Mouse (Mus musculus): ENCODE results near the gene Bod1l. TPM values are rescaled to one million over a fixed set of nuclear protein-coding genes. Genes with fewer than 3 reads are reported as not detected.

Gene Bod1l
- total and polyA plus RNA-seq, 3 experiments = 20.7 to 472 (median 23.8) TPM

DNA sequence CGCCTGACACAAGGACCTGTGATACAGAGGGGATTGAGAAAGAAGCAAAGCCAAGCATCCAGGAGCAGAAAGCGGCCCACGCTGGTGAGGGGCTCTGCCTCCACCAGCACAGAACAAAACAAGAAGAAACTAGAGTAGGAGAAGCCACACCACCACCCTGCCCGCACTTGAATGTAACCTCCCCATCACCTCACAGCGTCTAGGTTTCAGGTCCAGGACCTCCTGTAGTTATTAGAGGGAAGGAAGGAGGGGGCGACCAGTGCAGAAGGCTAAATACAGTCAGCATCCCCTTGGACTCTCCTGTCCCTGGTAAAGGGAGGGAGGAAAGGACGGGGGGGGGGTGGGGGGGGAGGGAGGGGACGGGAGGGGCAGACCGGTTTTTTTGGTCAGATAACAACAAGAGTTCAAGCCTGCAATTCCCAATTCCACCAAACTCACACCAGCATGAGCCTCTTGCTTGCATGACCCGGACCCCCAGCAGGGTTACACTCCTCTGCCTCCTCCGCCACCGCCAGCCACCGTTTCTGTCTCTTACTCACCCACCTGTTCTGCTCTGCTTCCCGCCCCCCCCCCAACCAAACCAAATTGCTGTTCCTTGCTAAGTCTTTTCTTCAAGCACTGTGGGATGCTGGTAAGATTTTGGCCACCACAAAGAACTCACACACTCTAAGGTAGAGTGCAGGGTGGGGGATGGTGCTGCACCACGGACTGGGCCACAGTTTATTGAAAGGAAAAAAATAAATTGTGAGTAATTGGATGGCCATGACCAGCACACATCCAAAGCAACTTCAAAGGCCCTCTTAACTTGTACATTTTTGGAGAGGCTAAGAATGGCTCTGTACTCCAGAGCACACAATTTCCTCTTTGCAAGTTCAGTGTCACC is 99.0 kb downstream of the Bod1l start:
- Histone ChIP-seq H3K4me3 (ENCODE audit: control insufficient read depth in 1 of 2, insufficient read depth in 1 of 2, low read depth in 2 of 2, low read length in 2 of 2) (no peak overlapping the region), H3K27ac (ENCODE audit: control insufficient read depth, low read depth, low read length) (no peak overlapping the region), H3K79me2 (ENCODE audit: control insufficient read depth, insufficient read depth, low read length, poor library complexity) (no peaks in the 10 kb centered on the region), H3K4me1 (ENCODE audit: control insufficient read depth in 1 of 2, insufficient read depth in 2 of 2, low read length in 2 of 2) (no peaks in the 10 kb centered on the region), H3K9me3 (replicated peaks; ENCODE audit: insufficient read depth, low read length) (no peaks in the 10 kb centered on the region), H3K9ac (ENCODE audit: control insufficient read depth, low read depth, low read length, poor library complexity, severe bottlenecking) (no peak overlapping the region), H3K36me3 (ENCODE audit: control insufficient read depth in 1 of 2, insufficient read depth in 2 of 2, low read length in 2 of 2) (no peaks in the 10 kb centered on the region), H3K27me3 (ENCODE audit: control insufficient read depth in 1 of 2, insufficient read depth in 2 of 2, low read length in 2 of 2) (peaks cover 0 to 1% of the 10 kb centered on the region in 2 experiments; a peak in 1 of 4 replicates)
- no peak for DNase-seq (ENCODE audit: low read depth, low spot score)
- no peak for TF ChIP-seq CHD2 (IDR thresholded peaks at IDR 0.05; ENCODE audit: low read length)
- no peak for TF ChIP-seq BHLHE40 (IDR thresholded peaks at IDR 0.05; ENCODE audit: borderline replicate concordance, low read depth, low read length)
- no peak for TF ChIP-seq KAT2A (conservative IDR thresholded peaks at IDR 0.05; ENCODE audit: low read depth, low read length)
- no peak for TF ChIP-seq MYC (IDR thresholded peaks at IDR 0.05; ENCODE audit: low read depth, low read length)
- TF ChIP-seq ETS1 (IDR thresholded peaks at IDR 0.05; ENCODE audit: low read depth, low read length) = no peak

DNA sequence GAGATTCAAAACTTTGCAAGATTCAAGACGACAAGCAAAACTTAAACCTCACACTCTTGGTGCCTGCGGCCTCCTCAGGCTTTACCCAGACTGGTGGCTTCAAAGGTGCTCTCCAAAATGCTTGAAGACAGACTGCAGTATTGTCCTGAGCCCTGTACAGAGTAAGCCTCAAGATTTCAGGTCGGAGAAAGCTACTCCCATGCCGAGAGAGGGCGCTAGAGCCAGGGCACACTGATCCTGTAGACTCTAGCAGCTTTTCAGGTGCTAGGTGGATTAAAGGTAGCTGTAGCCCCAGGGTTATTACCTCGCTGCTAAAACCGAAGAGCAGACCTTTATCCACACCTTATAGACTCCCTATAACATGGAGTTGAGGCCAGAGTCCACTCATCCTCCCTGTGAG is 99.9 kb downstream of the Bod1l start:
- no peaks in the 10 kb centered on the region for H3K9me3 ChIP-seq (replicated peaks; ENCODE audit: insufficient read depth, low read length)
- DNase-seq (ENCODE audit: low read depth, low spot score) = no peak
- no peak overlapping the region for H3K27ac ChIP-seq (ENCODE audit: control insufficient read depth, low read depth, low read length)
- H3K79me2 ChIP-seq (ENCODE audit: control insufficient read depth, insufficient read depth, low read length, poor library complexity) = no peaks in the 10 kb centered on the region
- no peak overlapping the region for H3K9ac ChIP-seq (ENCODE audit: control insufficient read depth, low read depth, low read length, poor library complexity, severe bottlenecking)
- no peaks in the 10 kb centered on the region for H3K4me1 ChIP-seq (ENCODE audit: control insufficient read depth in 1 of 2, insufficient read depth in 2 of 2, low read length in 2 of 2)
- H3K27me3 ChIP-seq (ENCODE audit: control insufficient read depth in 1 of 2, insufficient read depth in 2 of 2, low read length in 2 of 2) = 0 out of 4 replicates have a peak, but pooled peaks cover 0 to 1% of the 10 kb centered on the region in 2 experiments
- no peak overlapping the region for H3K4me3 ChIP-seq (ENCODE audit: control insufficient read depth in 1 of 2, insufficient read depth in 1 of 2, low read depth in 2 of 2, low read length in 2 of 2)
- H3K36me3 ChIP-seq (ENCODE audit: control insufficient read depth in 1 of 2, insufficient read depth in 2 of 2, low read length in 2 of 2) = no peaks in the 10 kb centered on the region
- TF ChIP-seq ZNF384 (IDR thresholded peaks at IDR 0.05; ENCODE audit: low read depth, low read length) (no peak), CTCF (IDR thresholded peaks at IDR 0.05 in 2 of 3, conservative IDR thresholded peaks at IDR 0.05 in 1 of 3; ENCODE audit: control insufficient read depth in 1 of 3, insufficient read depth in 1 of 3, low read depth in 2 of 3, low read length in 3 of 3, poor library complexity in 1 of 3, severe bottlenecking in 1 of 3) (peak; percentile 13 to 35 (median 23); a peak in 2 of 6 replicates)

DNA sequence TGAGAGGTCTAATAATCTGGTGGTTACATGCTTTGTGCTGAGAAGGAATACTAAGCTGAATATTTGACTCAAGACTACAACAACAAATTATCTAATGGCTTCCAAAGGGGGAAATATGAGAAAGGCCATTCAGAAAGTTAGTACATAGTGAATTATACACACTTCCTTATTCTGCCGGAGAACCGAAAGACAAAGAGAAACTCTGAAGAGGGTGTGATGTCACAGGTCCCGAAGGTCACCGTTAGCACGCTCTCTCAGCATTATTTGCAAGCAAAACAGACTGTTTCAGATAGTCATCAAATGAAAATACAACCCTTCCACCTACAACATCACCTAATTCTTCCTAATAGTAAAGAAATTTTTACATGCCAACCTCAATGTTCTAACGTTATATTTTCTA is 105.3 kb downstream of the Bod1l start:
- Histone ChIP-seq H3K79me2 (ENCODE audit: control insufficient read depth, insufficient read depth, low read length, poor library complexity) (no peaks in the 10 kb centered on the region), H3K9me3 (replicated peaks; ENCODE audit: insufficient read depth, low read length) (no peaks in the 10 kb centered on the region), H3K4me3 (ENCODE audit: control insufficient read depth in 1 of 2, insufficient read depth in 1 of 2, low read depth in 2 of 2, low read length in 2 of 2) (peak overlapping the region; percentile 38 to 51), H3K27me3 (ENCODE audit: control insufficient read depth in 1 of 2, insufficient read depth in 2 of 2, low read length in 2 of 2) (no peaks in the 10 kb centered on the region), H3K4me1 (ENCODE audit: control insufficient read depth in 1 of 2, insufficient read depth in 2 of 2, low read length in 2 of 2) (peaks cover 3 to 4% of the 10 kb centered on the region in 2 experiments; a peak in 1 of 4 replicates), H3K36me3 (ENCODE audit: control insufficient read depth in 1 of 2, insufficient read depth in 2 of 2, low read length in 2 of 2) (peaks cover 0 to 7% of the 10 kb centered on the region in 2 experiments; a peak in 2 of 4 replicates), H3K27ac (ENCODE audit: control insufficient read depth, low read depth, low read length) (peak overlapping the region; percentile 47; the same call in 1 of the 2 replicates), H3K9ac (ENCODE audit: control insufficient read depth, low read depth, low read length, poor library complexity, severe bottlenecking) (peak overlapping the region; percentile 56)
- DNase-seq (ENCODE audit: low read depth, low spot score) = peak; percentile 82
- TF ChIP-seq USF1 (IDR thresholded peaks at IDR 0.05; ENCODE audit: low read depth, low read length) = no peak
- peak; percentile 57 for TF ChIP-seq ETS1 (IDR thresholded peaks at IDR 0.05; ENCODE audit: low read depth, low read length)
- TF ChIP-seq GATA1 (IDR thresholded peaks at IDR 0.05; ENCODE audit: low read depth, low read length) = no peak
- no peak for TF ChIP-seq CHD1 (IDR thresholded peaks at IDR 0.05; ENCODE audit: low read depth, low read length)
- TF ChIP-seq SIN3A (IDR thresholded peaks at IDR 0.05; ENCODE audit: low read length) = peak; percentile 59
- TF ChIP-seq MAX (IDR thresholded peaks at IDR 0.05; ENCODE audit: low read length) = no peak; the same call in 1 of the 2 replicates
- TF ChIP-seq RAD21 (IDR thresholded peaks at IDR 0.05; ENCODE audit: low read depth, low read length) = no peak
- peak; percentile 33; the same call in 1 of the 2 replicates for TF ChIP-seq NELFE (IDR thresholded peaks at IDR 0.05; ENCODE audit: low read depth, low read length)
- no peak for TF ChIP-seq EP300 (IDR thresholded peaks at IDR 0.05; ENCODE audit: low read depth in 1 of 2, low read length in 2 of 2)
- no peak for TF ChIP-seq E2F4 (IDR thresholded peaks at IDR 0.05; ENCODE audit: borderline replicate concordance, low read depth, low read length)
- TF ChIP-seq SMC3 (IDR thresholded peaks at IDR 0.05; ENCODE audit: low read depth, low read length) = no peak
- TF ChIP-seq KAT2A (conservative IDR thresholded peaks at IDR 0.05; ENCODE audit: low read depth, low read length) = no peak
- TF ChIP-seq ZKSCAN1 (IDR thresholded peaks at IDR 0.05; ENCODE audit: low read depth, low read length) = no peak
- TF ChIP-seq CHD2 (IDR thresholded peaks at IDR 0.05; ENCODE audit: low read length) = no peak
- no peak for TF ChIP-seq POLR2AphosphoS5 (IDR thresholded peaks at IDR 0.05; ENCODE audit: borderline replicate concordance, low read depth, low read length)
- no peak for TF ChIP-seq RCOR1 (IDR thresholded peaks at IDR 0.05; ENCODE audit: low read depth, low read length)
- TF ChIP-seq UBTF (IDR thresholded peaks at IDR 0.05; ENCODE audit: borderline replicate concordance, insufficient read depth, low read depth, low read length) = no peak
- TF ChIP-seq CTCF (IDR thresholded peaks at IDR 0.05 in 2 of 3, conservative IDR thresholded peaks at IDR 0.05 in 1 of 3; ENCODE audit: control insufficient read depth in 1 of 3, insufficient read depth in 1 of 3, low read depth in 2 of 3, low read length in 3 of 3, poor library complexity in 1 of 3, severe bottlenecking in 1 of 3) = no peak
- TF ChIP-seq ZNF384 (IDR thresholded peaks at IDR 0.05; ENCODE audit: low read depth, low read length) = no peak
- peak; percentile 64 for TF ChIP-seq ELF1 (IDR thresholded peaks at IDR 0.05; ENCODE audit: low read depth, low read length)
- TF ChIP-seq ZMIZ1 (IDR thresholded peaks at IDR 0.05; ENCODE audit: low read depth, low read length) = no peak
